Mouse (Mus musculus): ENCODE results near the gene Stam.

DNA sequence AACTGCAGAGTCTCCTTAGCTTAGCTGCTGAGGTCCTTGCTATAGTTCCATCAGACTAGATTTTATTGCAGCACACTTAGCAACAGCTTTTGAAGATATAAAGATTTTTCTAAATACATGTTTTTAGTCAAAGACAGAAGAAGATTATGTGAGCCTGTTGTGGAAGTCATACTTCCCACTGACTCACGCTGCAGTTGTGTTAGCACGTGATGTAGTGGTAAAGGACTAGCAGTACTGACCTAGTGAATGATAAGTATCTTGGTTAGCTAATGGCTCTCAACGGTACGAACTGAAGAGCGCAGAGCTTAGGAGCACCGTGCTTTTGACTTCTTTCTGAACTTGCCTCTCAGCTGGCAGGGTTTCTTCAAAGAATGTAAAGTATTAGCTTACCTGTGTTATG is 52.5 kb downstream of the Stam start:
- TF ChIP-seq CTCF (IDR thresholded peaks at IDR 0.05; ENCODE audit: low read depth, low read length) (no peak), POLR2A (IDR thresholded peaks at IDR 0.05; ENCODE audit: borderline replicate concordance, low read depth, low read length) (no peak)
